In genomic region chr11:51415049-51415688, GRCm38 (mm10) we compare ENCODE assay signal across 20 mouse cellular contexts.
"Had no signal": no experiment of that assay in that cellular context is flagged by ENCODE, and none has a peak within 500 bp of the region (broad histone marks: within the 10 kb centered on the region; RNA-seq: fewer than 3 reads in every experiment).

No protein-coding gene starts in this region.

- H3K36me3 ChIP-seq: kidney, embryonic 15.5 days; limb, embryonic 12.5 days; limb, embryonic 15.5 days; midbrain, embryonic 12.5 days; midbrain, embryonic 15.5 days; neural tube, embryonic 12.5 days; neural tube, embryonic 15.5 days; stomach, embryonic 15.5 days had no signal

- H3K27me3 ChIP-seq: kidney, embryonic 15.5 days; limb, embryonic 15.5 days; midbrain, embryonic 15.5 days; neural tube, embryonic 12.5 days; neural tube, embryonic 15.5 days; stomach, embryonic 15.5 days had no signal

- ATAC-seq: intestine, postnatal 0 days; midbrain, embryonic 15.5 days had no signal

- H3K9ac ChIP-seq: kidney, embryonic 15.5 days; limb, embryonic 12.5 days; limb, embryonic 15.5 days; midbrain, embryonic 12.5 days; midbrain, embryonic 15.5 days; neural tube, embryonic 12.5 days; neural tube, embryonic 15.5 days; stomach, embryonic 15.5 days had no signal

- H3K4me2 ChIP-seq: kidney, embryonic 15.5 days; limb, embryonic 12.5 days; limb, embryonic 15.5 days; midbrain, embryonic 12.5 days; midbrain, embryonic 15.5 days; neural tube, embryonic 12.5 days; neural tube, embryonic 15.5 days; stomach, embryonic 15.5 days had no signal

- DNase-seq: kidney, adult 2 months; kidney, postnatal 10 days; kidney, postnatal 36 days; layer of hippocampus, postnatal 36 days; lung, adult 2 months; lung, postnatal 14 days; lung, postnatal 4 days; retina, postnatal 1 day; spleen, adult 18-20 months; thymus, postnatal 25 days had no signal

- H3K4me3 ChIP-seq: kidney, embryonic 15.5 days; left cerebral cortex, adult 2 months; limb, embryonic 12.5 days; limb, embryonic 15.5 days; midbrain, embryonic 12.5 days; midbrain, embryonic 15.5 days; neural tube, embryonic 12.5 days; neural tube, embryonic 15.5 days; stomach, embryonic 15.5 days had no signal

- H3K4me1 ChIP-seq: midbrain, embryonic 15.5 days had no signal

- H3K9me3 ChIP-seq: kidney, embryonic 15.5 days; limb, embryonic 12.5 days; limb, embryonic 15.5 days; midbrain, embryonic 12.5 days; midbrain, embryonic 15.5 days; neural tube, embryonic 12.5 days; neural tube, embryonic 15.5 days; stomach, embryonic 15.5 days had no signal

- H3K27ac ChIP-seq: kidney, embryonic 15.5 days; left cerebral cortex, adult 2 months; limb, embryonic 12.5 days; limb, embryonic 15.5 days; midbrain, embryonic 12.5 days; midbrain, embryonic 15.5 days; neural tube, embryonic 12.5 days; neural tube, embryonic 15.5 days; stomach, embryonic 15.5 days had no signal
